Mouse (Mus musculus): ENCODE measurements around the gene Iqschfp.

DNA sequence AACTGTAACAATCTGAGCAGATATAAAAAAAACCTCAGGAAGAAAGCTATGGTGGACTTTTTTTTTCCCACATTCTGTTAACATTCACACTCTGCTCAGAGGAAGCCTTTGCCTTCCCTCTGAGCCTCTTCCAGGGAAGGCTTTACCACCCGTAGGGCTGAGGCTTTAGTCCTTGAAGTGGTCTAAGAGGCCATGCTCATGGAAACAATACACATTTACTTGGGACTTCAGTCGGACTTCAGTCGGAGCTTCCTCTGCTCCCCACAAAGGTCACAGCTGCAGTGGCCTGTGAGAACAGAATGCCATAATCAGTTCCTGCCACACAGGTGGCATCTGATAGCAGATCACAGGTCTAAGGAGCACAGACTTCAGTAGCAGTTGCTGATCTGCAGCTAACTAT, 644.0 kb downstream of the Iqschfp start:
- TF ChIP-seq CTCF (IDR thresholded peaks at IDR 0.05; ENCODE audit: low read depth, low read length) (no peak), POLR2A (IDR thresholded peaks at IDR 0.05; ENCODE audit: extremely low read depth, insufficient read depth, low read length) (no peak)
